Mouse (Mus musculus) midbrain, embryonic 13.5 days (tissue): Measurements from ENCODE around the gene Hspg2. TPM values are rescaled to one million over a fixed set of nuclear protein-coding genes. Genes with fewer than 3 reads are reported as not detected.
"Not testable (repeated sequence)": the region's sequence is repeated elsewhere in the genome, so short reads cannot be mapped to it uniquely, and the experiment has no call there.

Source experiments
- ATAC-seq: fragments of 200-750 bp; cut with Nextera tagmentation; 2 replicates; pipeline ENCODE4 v1.8.0; 2017; ENCODE audit warnings: mild to moderate bottlenecking, moderate TSS enrichment, moderate library complexity
- H3K27ac ChIP-seq: fragments of 300-500 bp; sonication (generic); 2 replicates; pipeline ENCODE4 v1.5.1; 2015; ENCODE audit warnings: inconsistent platforms, mild to moderate bottlenecking, moderate library complexity
- H3K27me3 ChIP-seq: fragments of 300-500 bp; sonication (generic); 2 replicates; pipeline ENCODE4 v1.6.1; 2015; ENCODE audit warnings: mild to moderate bottlenecking, inconsistent platforms
- H3K36me3 ChIP-seq: fragments of 300-500 bp; sonication (generic); 2 replicates; pipeline ENCODE4 v1.6.1; 2015; ENCODE audit warnings: mild to moderate bottlenecking, inconsistent platforms
- H3K4me1 ChIP-seq: fragments of 300-500 bp; sonication (generic); replicated peaks from 2 replicates; pipeline ENCODE4 v1.6.1; 2015; ENCODE audit warnings: inconsistent platforms
- H3K4me2 ChIP-seq: fragments of 300-500 bp; sonication (generic); replicated peaks from 2 replicates; pipeline ENCODE4 v1.6.1; 2015; ENCODE audit warnings: moderate library complexity, mild to moderate bottlenecking, inconsistent platforms
- H3K4me3 ChIP-seq: fragments of 300-500 bp; sonication (generic); replicated peaks from 2 replicates; pipeline ENCODE4 v1.5.1; 2015; ENCODE audit warnings: mild to moderate bottlenecking, inconsistent platforms
- H3K9ac ChIP-seq: fragments of 300-500 bp; sonication (generic); replicated peaks from 2 replicates; pipeline ENCODE4 v1.6.1; 2015; ENCODE audit warnings: mild to moderate bottlenecking, inconsistent platforms
- H3K9me3 ChIP-seq: fragments of 300-500 bp; sonication (generic); 2 replicates; pipeline ENCODE4 v1.6.1; 2016; ENCODE audit warnings: mild to moderate bottlenecking, inconsistent platforms
- WGBS: fragments of 180-500 bp; shearing (Covaris S2); methylation state at CpG from one replicate; pipeline ENCODE4 v1.1.7; 2015; 5-methylcytosine and 5-hydroxymethylcytosine counted together
- polyA plus RNA-seq: library from polyadenylated mRNA; unstranded; fragments of >200 nt; fragmentation: Nextera tagmentation; extraction: Ambion mirVana; gene quantifications from 2 replicates; pipeline ENCODE4 v1.2.1, GENCODE M21; 2015

Hspg2 gene
- polyA plus RNA-seq, result 4.2 and 5.0 TPM in 2 replicates

- Histone ChIP-seq H3K9me3 (no peaks in the 10 kb centered on the region), H3K4me1 (peaks cover 23% of the 10 kb centered on the region), H3K4me2 (peak within 1 kb of the TSS; percentile 98), H3K27ac (peak within 1 kb of the TSS; percentile 25; the same call in 1 of the 2 replicates), H3K36me3 (no peaks in the 10 kb centered on the region), H3K9ac (peak within 1 kb of the TSS; percentile 72), H3K4me3 (peak within 1 kb of the TSS; percentile 55), H3K27me3 (peaks cover 7% of the 10 kb centered on the region)
- ATAC-seq, result peak; percentile 88
- WGBS, result under 1% methylated on average over 59 of the region's 72 CpGs
Observed at GRCm38 (mm10) chr4:137468260-137469080, at the start of gene Hspg2. Hspg2 (plus strand) TSS chr4:137468769.

- ATAC-seq, result no peak
- Histone ChIP-seq H3K9me3 (no peaks in the 10 kb centered on the region), H3K27ac (no peak within 1 kb of the TSS), H3K36me3 (no peaks in the 10 kb centered on the region), H3K4me1 (no peaks in the 10 kb centered on the region), H3K4me3 (no peak within 1 kb of the TSS), H3K9ac (no peak within 1 kb of the TSS), H3K27me3 (no peaks in the 10 kb centered on the region), H3K4me2 (no peak within 1 kb of the TSS)
- WGBS, result 96% methylated on average over 4 of the region's 4 CpGs
Observed at GRCm38 (mm10) chr4:137430502-137430901, 38.1 kb upstream of the Hspg2 start, which contains the start of gene Cela3b. Cela3b (minus strand) TSS chr4:137430540.

DNA sequence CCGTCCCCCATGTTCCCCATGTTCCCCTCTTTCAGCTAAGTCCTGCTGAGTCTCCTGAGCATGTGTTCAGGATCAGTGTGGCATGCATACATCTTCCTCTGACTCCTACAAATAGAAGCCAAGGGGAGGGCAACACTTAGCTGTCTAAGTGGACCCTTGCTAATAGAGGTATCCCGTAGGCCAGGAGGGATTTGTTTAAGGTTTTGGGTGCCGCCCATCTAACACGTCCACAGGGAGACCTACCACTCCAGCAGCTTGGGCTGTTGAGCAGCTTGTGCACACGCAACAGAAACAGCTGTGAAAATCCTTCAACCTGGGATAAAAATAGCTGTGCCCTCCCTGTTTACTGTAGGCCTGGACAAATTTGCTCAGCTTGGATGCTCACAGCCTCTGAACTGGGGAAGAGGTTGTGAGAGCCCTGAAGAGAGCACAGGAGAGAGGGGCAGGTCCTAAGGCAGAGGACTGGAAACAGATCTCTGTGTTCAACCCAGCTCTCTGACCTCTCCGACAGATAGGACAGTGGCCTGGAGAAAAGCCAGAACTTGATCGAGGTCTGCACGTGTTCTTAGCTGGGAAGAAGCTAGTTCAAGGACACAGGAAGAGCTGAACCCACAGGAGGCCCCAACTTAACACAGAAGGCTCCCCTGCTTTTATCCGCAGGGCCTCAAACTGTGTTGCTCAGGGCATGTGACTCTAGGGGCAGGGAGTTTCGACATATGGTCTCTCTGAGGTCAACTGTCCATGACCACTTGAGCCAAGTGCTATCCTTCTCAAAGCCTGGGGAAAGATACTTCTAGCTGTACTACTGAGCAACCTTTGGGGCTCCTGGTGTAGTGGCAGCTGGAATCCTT lies 35.6 kb upstream of the Hspg2 start:
- ATAC-seq, H3K27ac ChIP-seq, H3K4me2 ChIP-seq, H3K9ac ChIP-seq, H3K4me1 ChIP-seq, H3K27me3 ChIP-seq, H3K4me3 ChIP-seq, H3K9me3 ChIP-seq, H3K36me3 ChIP-seq: not testable (repeated sequence)
- 76% methylated on average over 10 of the region's 10 CpGs for WGBS

DNA sequence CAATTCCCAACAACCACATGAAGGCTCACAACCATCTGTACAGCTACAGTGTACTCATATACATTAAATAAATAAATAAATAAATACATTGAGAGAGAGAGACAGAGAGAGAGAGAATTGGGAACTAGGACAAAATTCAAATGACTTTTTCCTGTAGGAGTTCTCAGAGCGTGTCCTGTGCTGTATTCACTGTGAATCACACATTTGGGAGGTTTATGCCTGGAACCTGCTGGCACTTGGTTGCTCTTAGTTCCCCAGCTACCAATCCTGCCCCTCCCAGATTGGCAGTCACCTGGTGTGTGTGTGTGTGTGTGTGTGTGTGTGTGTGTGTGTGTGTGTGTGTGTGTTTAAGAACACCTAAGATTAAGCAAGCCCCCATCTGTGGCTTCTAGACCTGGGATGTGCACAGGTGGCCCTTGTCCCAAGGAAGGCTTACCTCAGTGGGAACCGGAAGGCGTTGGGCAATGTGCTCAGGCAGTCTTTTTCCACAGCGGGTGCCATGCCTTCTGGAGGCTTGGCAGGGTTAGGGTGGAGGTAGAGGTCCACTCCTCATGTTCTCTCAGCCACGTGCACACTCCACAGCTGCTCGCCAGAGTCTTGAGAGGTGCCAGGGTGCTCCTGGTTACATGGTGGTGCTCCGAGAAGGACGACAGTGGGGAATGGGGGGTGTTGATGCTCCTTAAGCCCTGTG lies 31.4 kb upstream of the Hspg2 start:
- WGBS, result 92% methylated on average over 8 of the region's 8 CpGs
- Histone ChIP-seq H3K36me3 (no peaks in the 10 kb centered on the region), H3K4me1 (no peaks in the 10 kb centered on the region), H3K27me3 (no peaks in the 10 kb centered on the region), H3K4me2 (no peak overlapping the region), H3K9ac (no peak overlapping the region), H3K4me3 (no peak overlapping the region), H3K9me3 (no peaks in the 10 kb centered on the region), H3K27ac (no peak overlapping the region)
- no peak for ATAC-seq

- WGBS, result 89% methylated on average over 8 of the region's 8 CpGs
- H3K9ac ChIP-seq, result no peak overlapping the region
- ATAC-seq, result no peak
- H3K9me3 ChIP-seq, result no peaks in the 10 kb centered on the region
- no peak overlapping the region for H3K4me3 ChIP-seq
- no peak overlapping the region for H3K4me2 ChIP-seq
- H3K27ac ChIP-seq, result no peak overlapping the region
- H3K36me3 ChIP-seq, result no peaks in the 10 kb centered on the region
- no peaks in the 10 kb centered on the region for H3K4me1 ChIP-seq
- H3K27me3 ChIP-seq, result no peaks in the 10 kb centered on the region
Observed at GRCm38 (mm10) chr4:137438842-137439241, 29.7 kb upstream of the Hspg2 start.

DNA sequence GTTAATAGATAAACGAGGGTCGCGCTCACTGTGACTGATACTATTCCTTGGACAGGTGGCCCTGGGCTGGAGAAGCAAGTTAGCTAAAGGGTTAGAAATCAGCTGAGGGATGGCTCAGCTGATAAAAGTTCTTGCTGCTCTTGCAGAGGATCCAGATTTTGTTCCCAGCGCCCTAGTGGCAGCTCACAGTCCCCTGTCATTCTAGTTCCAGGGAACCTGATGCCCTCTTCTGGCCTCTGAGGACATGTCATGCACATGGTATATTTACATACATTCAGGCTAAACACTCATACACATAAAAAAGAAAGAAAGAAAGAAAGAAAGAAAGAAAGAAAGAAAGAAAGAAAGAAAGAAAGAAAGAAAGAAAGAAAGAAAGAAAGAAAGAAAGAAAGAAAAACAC lies 27.2 kb upstream of the Hspg2 start:
- H3K4me3 ChIP-seq, result no peak overlapping the region
- no peaks in the 10 kb centered on the region for H3K36me3 ChIP-seq
- no peaks in the 10 kb centered on the region for H3K27me3 ChIP-seq
- no peak overlapping the region for H3K4me2 ChIP-seq
- ATAC-seq, result no peak
- H3K4me1 ChIP-seq, result no peaks in the 10 kb centered on the region
- 84% methylated on average over 4 of the region's 4 CpGs for WGBS
- no peaks in the 10 kb centered on the region for H3K9me3 ChIP-seq
- no peak overlapping the region for H3K27ac ChIP-seq
- no peak overlapping the region for H3K9ac ChIP-seq

DNA sequence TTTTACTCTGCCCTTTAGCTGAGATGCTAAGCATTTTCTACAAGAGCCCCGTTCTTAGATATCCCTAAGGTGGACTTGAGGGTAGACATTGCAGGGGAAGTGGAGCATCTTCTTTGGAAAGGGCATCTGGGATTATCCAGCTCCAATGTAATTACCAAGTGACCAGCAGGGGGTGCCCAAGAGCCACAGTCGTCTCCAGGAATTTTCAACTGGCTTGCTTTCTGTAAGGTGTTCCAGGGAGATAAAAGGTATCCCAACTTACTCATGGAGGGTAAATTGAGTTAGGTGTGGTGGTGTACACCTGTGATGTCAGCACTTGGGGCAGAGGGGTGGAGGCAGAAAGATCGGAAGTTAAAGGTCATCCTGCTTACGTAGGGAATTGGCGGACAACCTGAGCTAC lies 24.9 kb upstream of the Hspg2 start:
- H3K27me3 ChIP-seq, result no peaks in the 10 kb centered on the region
- ATAC-seq, result peak; percentile 27; the same call in 1 of the 2 replicates
- no peak overlapping the region for H3K4me2 ChIP-seq
- peaks cover 8% of the 10 kb centered on the region for H3K4me1 ChIP-seq
- H3K4me3 ChIP-seq, result no peak overlapping the region
- H3K27ac ChIP-seq, result no peak overlapping the region
- 28% methylated on average over 5 of the region's 5 CpGs for WGBS
- no peaks in the 10 kb centered on the region for H3K9me3 ChIP-seq
- H3K9ac ChIP-seq, result no peak overlapping the region
- no peaks in the 10 kb centered on the region for H3K36me3 ChIP-seq

DNA sequence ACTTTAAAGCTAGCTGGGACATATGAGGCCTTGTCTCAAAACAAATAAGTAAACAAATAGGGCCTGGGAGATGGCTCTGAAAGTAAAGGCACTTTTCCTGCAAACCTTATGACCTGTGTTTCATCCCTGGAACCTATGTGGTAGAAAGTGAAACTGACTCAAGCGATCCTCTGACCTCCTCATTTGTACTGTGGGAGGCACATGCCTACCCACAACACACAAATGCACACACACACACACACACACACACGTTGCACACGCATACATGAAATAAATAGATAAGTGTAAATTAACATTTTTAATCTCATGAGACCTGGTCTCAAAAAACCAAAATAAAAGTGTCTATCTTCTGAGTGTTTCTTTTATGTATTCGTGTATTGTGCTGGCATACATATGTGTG lies 22.7 kb upstream of the Hspg2 start:
- WGBS, result 91% methylated on average over 4 of the region's 4 CpGs
- no peak overlapping the region for H3K4me2 ChIP-seq
- H3K27me3 ChIP-seq, result no peaks in the 10 kb centered on the region
- H3K4me3 ChIP-seq, result no peak overlapping the region
- no peak overlapping the region for H3K9ac ChIP-seq
- ATAC-seq, result no peak
- no peaks in the 10 kb centered on the region for H3K9me3 ChIP-seq
- no peak overlapping the region for H3K27ac ChIP-seq
- peaks cover 11% of the 10 kb centered on the region for H3K4me1 ChIP-seq
- H3K36me3 ChIP-seq, result no peaks in the 10 kb centered on the region

GRCm38 (mm10) chr4:137447363-137448196 lies 21.0 kb upstream of the Hspg2 start:
- H3K27ac ChIP-seq, result no peak overlapping the region
- no peak overlapping the region for H3K4me2 ChIP-seq
- 77% methylated on average over 7 of the region's 7 CpGs for WGBS
- peaks cover 11% of the 10 kb centered on the region for H3K4me1 ChIP-seq
- no peaks in the 10 kb centered on the region for H3K9me3 ChIP-seq
- no peak overlapping the region for H3K9ac ChIP-seq
- no peak for ATAC-seq
- no peaks in the 10 kb centered on the region for H3K36me3 ChIP-seq
- no peak overlapping the region for H3K4me3 ChIP-seq
- H3K27me3 ChIP-seq, result no peaks in the 10 kb centered on the region

DNA sequence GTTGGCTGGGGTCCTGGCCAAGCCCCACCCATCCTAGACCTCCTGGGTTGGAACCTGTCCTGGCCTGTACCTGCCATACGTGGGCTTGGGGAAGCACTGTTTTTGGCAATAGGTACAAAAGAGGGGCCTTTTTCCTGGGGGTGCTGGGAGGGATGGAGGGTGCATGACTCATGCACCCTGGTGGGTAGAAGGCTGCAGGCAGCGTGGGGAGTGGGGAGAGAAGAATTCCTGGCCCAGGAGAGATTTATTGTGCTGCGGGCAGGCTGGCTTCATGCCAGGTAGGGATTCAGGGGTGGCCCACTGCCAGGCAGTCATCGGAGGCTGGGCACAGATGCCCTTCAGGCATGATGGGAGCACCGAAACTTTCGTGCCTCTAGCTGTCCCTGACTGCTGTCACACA lies 20.4 kb upstream of the Hspg2 start:
- Histone ChIP-seq H3K27me3 (no peaks in the 10 kb centered on the region), H3K4me3 (no peak overlapping the region), H3K36me3 (no peaks in the 10 kb centered on the region), H3K9ac (no peak overlapping the region), H3K9me3 (no peaks in the 10 kb centered on the region), H3K27ac (no peak overlapping the region), H3K4me1 (peaks cover 11% of the 10 kb centered on the region), H3K4me2 (no peak overlapping the region)
- 59% methylated on average over 6 of the region's 6 CpGs for WGBS
- ATAC-seq, result 0 out of 2 replicates have a peak, but pooled peaks have one; percentile 27

DNA sequence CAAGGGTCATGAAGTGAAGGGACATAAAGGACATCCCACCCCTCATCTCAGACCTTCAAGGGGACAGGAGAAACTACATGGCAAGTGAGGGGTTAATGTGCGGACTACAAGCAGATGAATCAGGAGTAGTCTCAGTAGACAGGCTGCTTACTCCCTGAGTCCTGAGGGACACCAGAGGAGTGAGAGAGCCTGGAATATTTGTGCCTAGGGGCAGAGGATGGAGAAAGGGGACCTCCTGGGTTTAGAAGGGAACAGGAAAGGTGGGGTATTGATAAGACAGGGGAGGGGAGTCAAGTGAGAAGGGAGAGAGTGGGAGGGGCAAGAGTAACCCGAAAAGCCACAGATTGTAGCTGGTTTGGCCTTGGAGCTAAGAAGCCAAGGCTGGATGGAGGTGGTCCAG lies 19.9 kb upstream of the Hspg2 start:
- Histone ChIP-seq H3K4me3 (no peak overlapping the region), H3K4me2 (no peak overlapping the region), H3K9ac (no peak overlapping the region), H3K9me3 (no peaks in the 10 kb centered on the region), H3K36me3 (no peaks in the 10 kb centered on the region), H3K27me3 (no peaks in the 10 kb centered on the region), H3K4me1 (peaks cover 11% of the 10 kb centered on the region), H3K27ac (no peak overlapping the region)
- WGBS, result 73% methylated on average over 2 of the region's 2 CpGs
- 0 out of 2 replicates have a peak, but pooled peaks have one; percentile 3 for ATAC-seq
